Mouse (Mus musculus) granulocyte monocyte progenitor cell, adult 5-6 weeks (primary cell): ENCODE measurements around the gene Olfr651. TPM values are rescaled to one million over a fixed set of nuclear protein-coding genes. Genes with fewer than 3 reads are reported as not detected.
A peak's percentile ranks its signal among the peaks of the same experiment; 100 is the strongest.
"Not testable (repeated sequence)": the region's sequence is repeated elsewhere in the genome, so short reads cannot be mapped to it uniquely, and the experiment has no call there.

ENCODE experiments used
- ATAC-seq: replicated peaks from 2 replicates; pipeline ENCODE4 v1.8.0; 2016; ENCODE audit warnings: mild to moderate bottlenecking, moderate TSS enrichment, inconsistent platforms; ENCODE audit not compliant: poor library complexity, severe bottlenecking
- total RNA-seq, 2 experiments: library from RNA; stranded (forward) in 1 of 2; stranded (reverse) in 1 of 2; fragments of 200-712, 200-1000 nt in 1 of 2; fragments of >200 nt in 1 of 2; fragmentation: Nextera tagmentation in 1 of 2; gene quantifications; 2 replicates each; pipeline ENCODE4 v1.2.3; 2014 to 2017

Olfr651 gene
- not detected in 2 replicates for total RNA-seq (2014; fragmentation: Nextera tagmentation)
- total RNA-seq (2017), result not detected in 2 replicates

DNA sequence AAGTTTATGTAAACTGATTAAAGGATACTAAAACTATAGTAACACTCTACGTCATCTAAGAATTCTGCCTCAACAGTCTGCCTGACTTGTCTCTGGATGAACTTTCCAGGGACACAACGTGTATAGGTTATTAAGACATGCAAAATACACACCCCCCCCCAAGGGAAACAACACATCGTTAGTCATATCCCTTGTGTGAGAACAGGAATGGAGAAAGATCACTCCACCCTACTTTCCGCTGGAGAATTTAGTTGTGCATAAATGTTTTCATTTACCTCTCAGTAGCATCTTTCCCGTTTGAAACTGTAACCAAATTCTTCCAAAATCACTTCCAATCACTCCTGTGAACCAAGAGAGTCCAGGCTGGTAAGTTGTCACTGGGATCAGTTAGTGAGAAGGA, at the start of gene Olfr651:
Gene Olfr651, plus strand, starts transcription at position 301 of the 400 bp plus-strand sequence.
- ATAC-seq, result no peak

GRCm38 (mm10) chr7:104501186-104501585, 48.7 kb upstream of the Olfr651 start:
- ATAC-seq, result not testable (repeated sequence)

DNA sequence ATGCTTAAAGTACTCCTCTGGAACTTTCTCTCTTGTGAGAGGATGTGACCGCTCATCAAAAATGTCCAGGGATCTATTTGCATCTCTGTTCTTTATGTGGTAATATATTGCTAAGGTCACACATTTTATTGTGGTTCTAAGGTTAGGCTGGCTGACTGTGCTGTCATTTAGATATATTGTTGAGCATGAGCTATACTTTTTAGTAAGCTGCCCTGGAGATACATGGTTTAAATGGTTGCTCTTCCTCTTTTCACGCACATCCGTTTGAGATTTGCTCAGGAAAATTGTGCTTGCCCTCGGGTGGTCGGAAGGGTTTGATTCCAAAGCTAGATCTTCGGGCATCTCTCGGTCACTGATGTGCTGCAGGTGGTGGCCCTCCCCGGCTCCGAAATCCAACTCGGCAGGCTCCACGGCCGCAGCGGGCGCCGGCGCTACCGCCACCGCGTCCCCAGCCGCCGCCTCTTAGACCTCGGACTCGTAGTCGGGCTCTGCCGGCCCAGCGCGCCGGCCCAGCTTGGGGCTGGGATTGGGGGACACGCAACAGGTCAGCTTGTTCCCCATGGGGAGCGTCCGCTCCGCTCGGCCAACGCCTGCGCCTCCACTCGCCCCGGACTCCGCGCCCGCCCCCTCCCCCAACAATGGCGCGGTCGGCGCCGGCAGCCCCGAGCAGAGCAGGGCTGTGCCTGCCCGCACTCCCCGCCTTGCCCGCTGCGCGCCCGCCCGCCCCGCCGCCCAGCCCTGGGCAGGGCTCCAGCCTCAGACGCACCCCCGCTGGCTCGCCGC, 48.2 kb upstream of the Olfr651 start:
- ATAC-seq, result peak; percentile 42

GRCm38 (mm10) chr7:104507421-104508065, 42.4 kb upstream of the Olfr651 start, which contains the start of gene Trim30d:
TSS of gene Trim30d (minus strand) at chr7:104507849.
- ATAC-seq, result peak; percentile 100

DNA sequence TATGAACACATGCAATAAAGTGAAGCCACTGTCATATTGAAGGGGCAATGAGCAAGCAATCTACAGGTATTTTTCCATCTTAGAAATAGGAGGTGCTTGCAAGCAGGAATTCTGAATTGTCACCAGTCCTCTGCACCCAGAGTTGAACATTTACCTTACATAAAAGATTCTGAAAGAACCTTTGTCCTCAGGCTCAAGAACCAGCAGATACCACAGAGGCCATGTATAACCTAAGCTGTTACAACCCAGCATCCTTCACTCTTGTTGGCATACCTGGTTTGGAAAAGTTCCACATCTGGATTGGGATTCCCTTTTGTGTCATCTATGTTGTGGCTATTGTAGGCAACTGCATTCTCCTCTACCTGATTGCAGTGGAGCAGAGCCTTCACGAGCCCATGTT, 2.8 kb downstream of the Olfr651 start:
- no peak for ATAC-seq

- ATAC-seq, result no peak
These were observed 10.7 kb downstream of the Olfr651 start, which contains the start of gene Olfr652 for GRCm38 (mm10) chr7:104560601-104561000. TSS of gene Olfr652 (plus strand) at chr7:104560901.

GRCm38 (mm10) chr7:104577014-104577413, 27.1 kb downstream of the Olfr651 start, which contains the start of gene Olfr653:
TSS of gene Olfr653 (plus strand) at chr7:104577314.
- no peak for ATAC-seq

- no peak for ATAC-seq
These were observed 30.9 kb downstream of the Olfr651 start for GRCm38 (mm10) chr7:104580846-104581245.

DNA sequence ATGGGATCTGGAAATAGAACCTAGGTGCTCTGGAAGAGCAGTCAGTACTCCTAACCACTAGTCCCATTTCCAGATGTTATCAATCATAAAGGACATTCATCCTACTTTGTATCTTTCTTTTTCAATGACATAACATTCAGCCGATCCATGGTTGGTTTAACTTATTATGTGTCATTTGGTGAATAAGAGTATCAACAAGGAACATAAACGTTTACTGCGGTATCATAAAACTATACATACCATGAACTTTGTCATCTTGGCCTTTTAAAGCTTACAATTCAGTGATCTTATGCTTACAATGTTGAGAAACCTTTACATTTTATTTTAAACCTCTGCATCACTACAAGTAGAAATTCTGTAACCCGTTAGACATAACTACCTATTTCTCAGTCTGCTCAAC, 31.5 kb downstream of the Olfr651 start:
- ATAC-seq, result no peak

GRCm38 (mm10) chr7:104586725-104587124, 36.8 kb downstream of the Olfr651 start, which contains the start of gene Olfr654:
TSS of gene Olfr654 (plus strand) at chr7:104587025.
- no peak for ATAC-seq

GRCm38 (mm10) chr7:104588274-104588673, 38.3 kb downstream of the Olfr651 start:
- ATAC-seq, result no peak

DNA sequence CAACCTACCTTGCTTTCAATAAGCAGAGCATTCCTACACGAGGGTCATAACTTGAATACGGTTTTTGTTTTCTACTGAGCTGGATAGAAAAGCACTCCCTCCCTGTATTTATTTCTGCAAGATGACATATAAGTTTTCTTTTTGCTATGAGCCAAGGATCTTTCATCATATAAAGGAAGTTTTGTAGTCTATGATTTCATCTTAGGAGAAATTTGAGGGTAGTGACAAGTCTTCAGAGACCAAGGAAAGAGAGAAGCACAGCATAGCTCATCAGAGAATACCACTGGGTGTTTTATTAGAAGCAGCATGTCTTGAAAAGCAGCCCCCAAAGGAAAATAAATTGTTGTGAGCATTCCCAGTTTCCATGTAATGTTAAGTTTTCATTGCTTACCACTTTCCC, 51.7 kb downstream of the Olfr651 start, which contains the start of gene Olfr655:
Gene Olfr655, minus strand, starts transcription at position 101 of the 400 bp plus-strand sequence.
- no peak for ATAC-seq

GRCm38 (mm10) chr7:104603173-104603572, 53.2 kb downstream of the Olfr651 start:
- ATAC-seq, result peak; percentile 91

Other genes with a start within 250 kb of the Olfr651 start
- gene Trim12a, start 234.7 kb upstream of the Olfr651 start, total RNA-seq (2014; fragmentation: Nextera tagmentation), result 33.9 and 58.4 TPM in 2 replicates
- gene Trim12a, start 234.7 kb upstream of the Olfr651 start, total RNA-seq (2017), result 50.7 and 67.4 TPM in 2 replicates
- gene Trim34b, start 220.7 kb upstream of the Olfr651 start, total RNA-seq (2014; fragmentation: Nextera tagmentation), result not detected in 2 replicates
- not detected in 2 replicates for gene Trim34b, start 220.7 kb upstream of the Olfr651 start, total RNA-seq (2017)
- gene Trim12c, start 196.8 kb upstream of the Olfr651 start, total RNA-seq (2014; fragmentation: Nextera tagmentation), result 15.1 and 19.1 TPM in 2 replicates
- 30.2 and 30.8 TPM in 2 replicates for gene Trim12c, start 196.8 kb upstream of the Olfr651 start, total RNA-seq (2017)
- gene Trim30b, start 180.2 kb upstream of the Olfr651 start, total RNA-seq (2014; fragmentation: Nextera tagmentation), result 0.15 TPM in 1 of 2 replicates, not detected in the other
- 0.77 and 1.5 TPM in 2 replicates for gene Trim30b, start 180.2 kb upstream of the Olfr651 start, total RNA-seq (2017)
- gene Trim30c, start 149.3 kb upstream of the Olfr651 start, total RNA-seq (2014; fragmentation: Nextera tagmentation), result 2.4 TPM in 1 of 2 replicates, not detected in the other
- 0.69 TPM in 1 of 2 replicates, not detected in the other for gene Trim30c, start 149.3 kb upstream of the Olfr651 start, total RNA-seq (2017)
- gene Trim30a, start 84.9 kb upstream of the Olfr651 start, total RNA-seq (2014; fragmentation: Nextera tagmentation), result 42.3 and 46.7 TPM in 2 replicates
- 29.0 and 37.9 TPM in 2 replicates for gene Trim30a, start 84.9 kb upstream of the Olfr651 start, total RNA-seq (2017)
- 7.4 and 10.6 TPM in 2 replicates for gene Trim30d, start 42.3 kb upstream of the Olfr651 start, total RNA-seq (2014; fragmentation: Nextera tagmentation)
- gene Trim30d, start 42.3 kb upstream of the Olfr651 start, total RNA-seq (2017), result 6.2 and 13.4 TPM in 2 replicates
- gene Olfr652, start 10.8 kb downstream of the Olfr651 start, total RNA-seq (2014; fragmentation: Nextera tagmentation), result not detected in 2 replicates
- not detected in 2 replicates for gene Olfr652, start 10.8 kb downstream of the Olfr651 start, total RNA-seq (2017)
- not detected in 2 replicates for gene Olfr653, start 27.2 kb downstream of the Olfr651 start, total RNA-seq (2014; fragmentation: Nextera tagmentation)
- gene Olfr653, start 27.2 kb downstream of the Olfr651 start, total RNA-seq (2017), result not detected in 2 replicates
- gene Olfr654, start 36.9 kb downstream of the Olfr651 start, total RNA-seq (2014; fragmentation: Nextera tagmentation), result not detected in 2 replicates
- gene Olfr654, start 36.9 kb downstream of the Olfr651 start, total RNA-seq (2017), result not detected in 2 replicates
- gene Olfr655, start 51.6 kb downstream of the Olfr651 start, total RNA-seq (2014; fragmentation: Nextera tagmentation), result not detected in 2 replicates
- gene Olfr655, start 51.6 kb downstream of the Olfr651 start, total RNA-seq (2017), result 0.17 TPM in 1 of 2 replicates, not detected in the other
- gene Olfr656, start 63.8 kb downstream of the Olfr651 start, total RNA-seq (2014; fragmentation: Nextera tagmentation), result not detected in 2 replicates
- not detected in 2 replicates for gene Olfr656, start 63.8 kb downstream of the Olfr651 start, total RNA-seq (2017)
- gene Olfr657, start 74.7 kb downstream of the Olfr651 start, total RNA-seq (2014; fragmentation: Nextera tagmentation), result not detected in 2 replicates
- gene Olfr657, start 74.7 kb downstream of the Olfr651 start, total RNA-seq (2017), result not detected in 2 replicates
- 0.13 TPM in 1 of 2 replicates, not detected in the other for gene Olfr658, start 97.2 kb downstream of the Olfr651 start, total RNA-seq (2014; fragmentation: Nextera tagmentation)
- gene Olfr658, start 97.2 kb downstream of the Olfr651 start, total RNA-seq (2017), result 0.17 and 0.36 TPM in 2 replicates
- gene Olfr659, start 116.6 kb downstream of the Olfr651 start, total RNA-seq (2014; fragmentation: Nextera tagmentation), result not detected in 2 replicates
- not detected in 2 replicates for gene Olfr659, start 116.6 kb downstream of the Olfr651 start, total RNA-seq (2017)
- gene Olfr661, start 136.4 kb downstream of the Olfr651 start, total RNA-seq (2014; fragmentation: Nextera tagmentation), result not detected in 2 replicates
- gene Olfr661, start 136.4 kb downstream of the Olfr651 start, total RNA-seq (2017), result not detected in 2 replicates
- not detected in 2 replicates for gene Usp17le, start 227.3 kb downstream of the Olfr651 start, total RNA-seq (2014; fragmentation: Nextera tagmentation)
- not detected in 2 replicates for gene Usp17le, start 227.3 kb downstream of the Olfr651 start, total RNA-seq (2017)